Mouse (Mus musculus): ENCODE measurements around the gene Duox2. TPM values are rescaled to one million over a fixed set of nuclear protein-coding genes. Genes with fewer than 3 reads are reported as not detected.
A peak's percentile ranks its signal among the peaks of the same experiment; 100 is the strongest.

Gene Duox2
- total RNA-seq, 2 experiments from 2014 or later = 0.08 to 0.16 TPM

DNA sequence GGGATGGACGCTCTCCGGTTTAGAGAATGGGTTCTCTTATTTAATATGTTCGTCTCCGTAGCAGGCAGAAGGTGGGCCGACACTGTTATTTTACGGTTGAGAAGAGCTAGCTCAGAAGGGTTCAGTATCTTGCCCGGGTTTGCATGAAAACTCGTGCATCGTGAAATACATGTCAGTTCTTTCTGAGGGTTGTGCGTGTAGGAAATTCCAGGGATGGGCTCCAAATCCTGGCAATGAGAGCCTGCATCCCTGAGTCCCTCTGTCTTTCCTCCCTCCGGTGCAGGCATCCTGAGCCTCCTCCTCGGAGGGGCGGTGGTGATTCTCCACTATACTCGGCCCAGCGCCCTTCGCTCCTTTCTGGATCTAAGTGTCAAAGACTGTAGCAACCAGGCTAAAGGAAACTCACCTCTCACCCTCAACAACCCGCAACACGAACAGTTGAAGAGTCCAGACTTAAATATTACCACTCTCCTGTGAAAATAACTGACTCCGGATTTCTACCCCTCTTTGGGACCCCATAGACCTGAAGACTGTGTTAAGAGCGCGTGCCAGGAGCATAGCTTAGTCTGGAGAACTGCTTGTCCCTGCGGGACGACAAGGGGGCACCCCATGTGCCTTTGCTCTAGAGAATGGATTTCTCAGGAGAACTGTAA, 3.8 kb upstream of the Duox2 start:
- no peak for DNase-seq

DNA sequence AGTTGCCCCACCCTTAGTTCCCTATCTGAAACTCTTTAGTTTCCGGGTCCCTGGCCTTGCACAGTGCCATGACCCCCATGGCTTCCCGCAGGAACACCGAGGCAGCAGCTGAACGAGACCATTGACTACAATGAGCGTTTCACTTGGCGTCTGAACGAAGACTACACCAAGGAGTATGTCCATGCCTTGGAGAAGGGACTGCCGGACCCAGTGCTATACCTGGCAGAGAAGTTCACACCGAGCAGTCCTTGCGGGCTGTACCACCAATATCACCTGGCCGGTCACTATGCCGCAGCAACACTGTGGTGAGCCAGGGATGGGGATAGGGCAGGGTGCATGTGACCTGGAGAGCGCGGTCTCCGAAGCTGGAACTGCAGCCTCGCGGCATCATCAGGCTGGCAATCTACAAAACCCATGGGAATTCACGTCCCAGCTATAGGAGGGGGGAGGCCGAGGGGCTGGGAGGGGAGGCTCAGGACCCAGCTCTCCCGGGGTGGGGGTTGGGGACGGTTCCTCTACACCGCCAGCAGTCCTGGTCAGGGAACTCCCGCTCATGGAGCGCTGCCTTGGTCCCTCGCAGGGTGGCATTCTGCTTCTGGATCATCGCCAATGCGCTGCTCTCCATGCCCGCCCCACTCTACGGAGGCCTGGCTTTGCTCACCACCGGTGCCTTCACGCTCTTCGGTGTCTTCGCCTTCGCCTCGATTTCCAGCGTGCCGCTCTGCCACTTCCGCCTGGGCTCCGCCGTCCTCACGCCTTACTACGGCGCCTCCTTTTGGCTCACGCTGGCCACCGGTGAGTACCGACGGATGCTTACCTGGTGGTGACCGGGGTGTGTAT, 3.1 kb upstream of the Duox2 start:
- no peak for DNase-seq

DNA sequence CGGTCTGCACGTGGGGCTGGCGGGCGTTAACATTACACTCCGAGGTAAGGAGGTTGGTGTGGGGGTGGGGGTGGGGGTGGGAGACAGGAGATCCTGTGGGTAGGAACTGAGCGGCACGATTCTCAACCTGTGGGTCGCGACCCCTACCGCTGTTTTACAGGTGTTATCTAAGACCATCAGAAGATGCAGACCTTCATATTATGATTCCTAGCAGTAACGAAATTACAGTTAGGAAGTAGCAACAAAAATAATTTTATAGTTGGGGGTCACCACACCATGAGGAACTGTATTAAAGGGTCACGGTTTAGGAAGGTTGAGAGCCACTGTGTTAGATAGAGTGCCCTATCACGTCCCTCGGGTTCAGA, 2.4 kb upstream of the Duox2 start:
- no peak for DNase-seq

DNA sequence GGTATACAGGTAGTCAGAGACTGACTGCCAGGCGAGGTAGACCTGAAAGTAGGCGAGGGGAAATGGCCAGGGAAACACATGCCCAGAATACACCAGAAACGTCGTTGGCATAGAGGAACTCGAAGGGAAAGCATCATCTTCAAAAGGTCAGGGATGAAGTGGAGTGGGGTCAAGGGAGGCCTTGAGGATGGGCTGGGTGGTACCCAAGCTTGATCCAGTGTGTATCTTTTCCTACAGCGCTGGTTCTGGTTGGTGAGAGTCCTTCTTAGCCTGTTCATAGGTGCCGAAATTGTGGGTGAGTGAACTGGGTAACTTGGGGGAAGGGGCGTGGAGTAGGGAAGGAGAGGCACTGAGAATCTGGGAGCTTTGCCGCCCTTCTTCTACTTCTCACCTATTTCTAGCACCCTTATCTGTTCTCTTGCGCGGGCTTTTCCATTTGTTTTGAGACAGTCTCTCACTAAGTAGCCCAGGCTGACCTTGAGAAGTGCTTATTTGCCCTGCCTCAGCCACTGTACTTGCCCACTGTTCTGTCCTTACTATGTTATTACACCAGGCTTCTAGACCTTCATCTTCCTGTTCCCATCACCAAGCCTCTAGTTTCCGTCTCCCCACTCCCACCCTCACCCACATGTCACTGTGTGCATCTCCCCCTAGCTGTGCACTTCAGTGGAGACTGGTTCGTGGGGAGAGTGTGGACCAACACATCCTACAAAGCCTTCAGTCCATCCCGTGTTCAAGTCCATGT, 1.8 kb upstream of the Duox2 start:
- DNase-seq = no peak

DNA sequence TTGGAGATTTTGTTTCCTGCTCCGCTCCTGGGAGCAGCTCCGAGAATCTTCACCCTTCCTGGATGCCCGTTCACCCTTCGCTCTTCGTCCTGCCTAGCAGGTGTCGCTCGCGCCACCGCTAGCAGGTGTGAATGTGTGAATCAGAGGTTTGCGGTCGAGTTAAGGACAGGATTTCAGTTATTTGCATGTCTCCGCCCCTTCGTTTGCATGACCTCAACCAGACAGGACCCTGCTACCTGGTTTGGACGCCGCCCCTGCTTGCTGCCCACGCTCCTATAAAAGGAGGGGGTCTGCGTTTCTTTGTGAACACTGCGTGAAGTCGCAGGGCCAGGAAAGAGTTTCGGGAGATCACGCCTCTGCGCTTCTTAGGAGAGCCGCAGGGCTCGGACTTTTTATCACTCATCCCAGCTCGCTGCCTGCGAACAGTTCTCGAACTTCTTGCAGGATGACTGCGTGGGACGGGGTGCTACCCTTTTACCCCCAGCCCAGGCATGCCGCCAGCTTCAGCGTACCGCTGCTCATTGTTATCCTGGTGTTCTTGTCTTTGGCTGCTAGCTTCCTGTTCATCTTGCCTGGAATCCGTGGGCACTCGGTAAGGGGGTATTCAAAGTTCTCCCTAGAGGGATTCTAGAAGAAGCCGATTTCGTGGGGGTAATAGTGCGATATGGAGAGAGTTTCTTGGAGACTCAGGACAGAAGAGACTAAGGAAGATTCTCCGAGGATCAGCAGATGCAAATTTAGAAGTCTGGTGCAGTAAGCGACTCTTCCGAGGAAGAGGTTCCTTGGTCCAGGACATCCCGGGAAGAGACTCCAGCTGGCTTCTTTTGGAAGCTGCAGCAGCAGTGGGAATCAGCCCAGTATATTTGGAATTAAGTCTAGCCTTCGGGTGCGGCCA, 594 bp upstream of the Duox2 start, which contains the start of gene Duoxa2:
Gene Duoxa2 (plus strand): TSS at position 305 of the 895 bp plus-strand sequence.
- DNase-seq = no peak

DNA sequence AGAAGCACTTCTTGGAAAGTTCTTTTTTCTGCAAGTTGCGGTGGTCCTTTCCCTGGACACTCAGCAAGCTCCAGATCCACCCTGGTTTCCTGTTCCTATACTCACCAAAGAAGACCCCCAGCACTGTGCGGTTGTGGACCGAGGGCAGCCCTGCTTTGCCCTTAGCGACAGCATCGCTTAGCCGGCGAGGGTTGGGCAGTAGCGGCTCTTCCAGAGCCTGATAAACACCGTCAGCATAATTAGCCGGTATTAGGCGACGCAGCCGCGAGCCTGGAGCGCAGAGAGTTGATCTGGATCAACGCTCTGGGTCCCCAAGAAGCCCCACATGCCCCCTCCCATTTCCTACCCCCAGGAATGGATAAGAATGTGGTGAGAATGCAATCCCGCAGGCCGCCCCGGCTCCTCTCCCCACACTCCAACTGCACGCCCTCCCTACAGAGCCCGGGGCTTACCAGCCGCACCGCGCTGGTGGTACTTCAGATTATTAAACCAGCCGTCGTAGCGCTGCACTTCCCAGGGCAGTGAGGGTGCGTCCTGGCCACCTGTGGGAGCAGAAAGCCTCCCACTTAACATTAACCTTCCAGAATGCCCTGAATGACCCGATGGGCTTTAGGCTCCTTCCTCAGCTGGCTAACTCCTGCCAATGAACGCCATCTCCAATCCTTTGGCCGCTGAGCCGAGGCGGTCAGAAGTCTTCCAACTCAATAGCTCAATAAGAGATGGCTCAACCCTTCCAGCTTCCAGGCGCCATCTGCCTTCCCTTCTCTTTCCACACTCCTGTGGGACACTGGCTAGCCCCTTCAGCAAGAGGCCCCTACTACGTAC, 766 bp downstream of the Duox2 start:
- no peak for DNase-seq

DNA sequence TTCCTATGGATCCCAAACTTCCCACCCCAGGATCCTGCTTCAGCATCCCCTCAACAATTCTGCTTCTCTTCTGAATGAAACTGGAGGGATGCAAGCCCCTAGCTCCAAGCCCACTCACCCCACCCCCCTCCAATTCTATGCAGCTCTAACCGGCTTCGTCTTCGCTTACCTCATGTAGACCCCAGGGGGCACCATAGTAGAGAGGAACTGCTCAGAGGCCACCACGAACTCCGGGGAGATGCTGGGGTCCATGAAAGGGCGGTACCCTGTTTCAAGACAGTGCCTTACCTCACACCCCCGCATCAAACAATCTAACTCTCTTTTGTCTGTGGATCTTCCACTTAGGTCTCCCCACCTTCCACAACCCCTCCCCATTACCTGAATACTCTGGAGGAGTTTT, 3.3 kb downstream of the Duox2 start:
- no peak for DNase-seq

DNA sequence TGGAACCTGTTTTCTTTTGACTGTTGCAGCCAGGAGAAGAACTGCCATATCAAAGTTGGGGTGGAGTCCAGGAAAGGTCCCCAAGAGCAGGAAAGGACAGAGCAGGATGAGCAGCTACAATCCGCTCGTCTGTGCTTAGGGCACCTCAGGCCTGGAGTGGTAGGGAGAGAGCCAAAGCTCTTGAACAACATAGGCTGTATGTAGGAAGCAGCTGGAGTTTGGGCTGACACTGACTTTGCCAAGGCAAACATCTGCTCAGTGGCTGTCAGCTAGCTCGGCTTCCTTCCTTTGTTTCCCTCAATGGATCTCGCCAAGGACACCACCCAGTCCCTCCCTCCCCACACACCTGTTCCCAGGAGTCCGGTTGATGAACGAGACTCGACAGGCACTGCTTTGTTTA, 12.1 kb downstream of the Duox2 start:
- no peak for DNase-seq

DNA sequence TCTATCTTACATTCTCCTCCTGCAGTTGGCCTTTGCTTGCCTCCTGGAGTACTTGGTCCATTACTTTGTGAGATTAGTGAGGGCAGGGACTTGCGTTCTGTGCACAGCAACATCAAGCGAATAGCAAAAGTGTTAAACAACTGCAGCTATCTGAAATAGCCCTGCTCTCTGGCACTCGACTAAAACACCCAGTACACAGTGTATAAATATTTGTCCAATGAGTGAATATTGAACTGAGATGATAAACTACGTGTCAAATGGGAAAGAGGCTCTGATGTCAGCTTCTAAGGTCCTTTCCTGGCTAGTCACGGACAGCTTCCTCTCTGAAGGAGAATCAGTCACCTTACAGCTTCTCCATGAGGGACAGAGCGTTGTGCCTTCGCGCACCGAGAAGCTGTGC, 14.2 kb downstream of the Duox2 start:
- no peak for DNase-seq

DNA sequence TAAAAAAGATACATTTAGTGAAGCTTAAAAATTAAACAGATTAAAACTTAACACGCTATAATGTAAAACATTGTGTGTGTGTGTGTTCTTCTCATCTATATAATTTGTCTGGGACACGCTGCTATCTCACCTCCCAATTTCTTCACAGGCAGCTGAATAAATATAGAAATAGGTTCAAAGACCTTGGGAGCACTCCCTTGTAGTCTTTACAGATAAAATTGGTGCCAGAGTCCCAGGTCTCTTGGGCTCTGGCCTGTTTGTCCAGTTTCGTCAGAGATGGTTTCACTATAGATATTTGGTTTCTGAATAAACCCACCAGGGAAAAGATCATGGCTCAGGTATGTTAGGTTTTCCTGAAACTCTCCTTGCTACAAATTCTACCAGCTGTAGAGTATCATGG, 19.5 kb downstream of the Duox2 start:
- no peak for DNase-seq

DNA sequence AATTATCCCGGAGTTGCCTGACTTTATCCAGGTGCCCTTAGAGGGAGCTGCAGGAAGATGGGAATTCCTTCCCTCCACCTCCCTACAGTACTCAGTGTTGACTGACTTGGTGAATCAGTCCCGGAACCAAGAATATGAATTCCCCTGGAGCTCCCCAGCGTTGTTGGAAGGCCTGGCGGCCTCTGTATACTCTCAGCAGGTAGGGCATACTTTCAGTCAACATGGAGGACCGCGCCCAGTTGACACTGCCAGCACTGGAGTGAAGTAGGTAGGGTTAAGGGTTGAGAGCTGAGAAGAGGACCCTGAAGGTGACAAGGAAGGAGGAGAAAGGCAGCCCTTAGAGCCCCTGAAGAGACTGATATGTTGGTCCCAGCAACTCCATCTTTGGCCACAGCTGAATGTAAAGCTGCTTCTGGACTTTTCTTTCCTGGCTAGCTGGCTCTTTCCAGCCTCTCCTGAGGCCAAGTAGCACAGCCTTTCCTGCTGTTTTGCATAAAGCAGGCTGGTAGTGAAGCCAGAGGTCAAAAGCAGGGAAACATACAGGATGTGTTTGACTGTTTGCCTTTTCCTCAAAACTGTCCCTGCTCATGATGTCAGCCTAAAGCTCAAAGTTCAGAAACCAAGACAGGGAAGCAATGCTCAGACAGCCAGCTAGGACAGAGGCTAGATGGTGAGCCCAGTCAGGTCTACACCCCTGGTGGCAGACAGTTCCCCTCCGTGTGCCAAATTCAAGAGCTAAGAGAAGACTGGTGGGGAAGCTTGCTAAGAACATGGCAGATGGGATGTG, 31.6 kb downstream of the Duox2 start:
- DNase-seq = no peak

DNA sequence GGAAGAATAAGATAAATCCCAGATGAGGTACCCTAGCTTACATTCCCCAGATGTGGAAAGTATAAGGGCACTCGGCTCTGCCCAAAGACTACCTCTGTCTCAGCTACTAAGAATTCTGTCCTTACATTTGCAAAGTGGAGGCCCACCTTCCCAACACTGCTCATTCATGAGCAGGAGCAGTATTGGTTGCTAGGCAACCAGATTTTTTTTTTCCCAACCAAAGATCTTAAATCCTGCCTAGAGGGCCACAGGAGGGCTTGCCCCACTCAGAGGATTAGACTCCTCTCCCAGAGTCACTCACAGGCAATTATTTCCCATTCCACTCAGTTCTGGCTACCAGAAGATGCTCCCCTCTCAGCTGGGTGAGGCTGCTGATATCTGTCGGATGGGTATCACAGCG, 33.6 kb downstream of the Duox2 start:
- DNase-seq = no peak

DNA sequence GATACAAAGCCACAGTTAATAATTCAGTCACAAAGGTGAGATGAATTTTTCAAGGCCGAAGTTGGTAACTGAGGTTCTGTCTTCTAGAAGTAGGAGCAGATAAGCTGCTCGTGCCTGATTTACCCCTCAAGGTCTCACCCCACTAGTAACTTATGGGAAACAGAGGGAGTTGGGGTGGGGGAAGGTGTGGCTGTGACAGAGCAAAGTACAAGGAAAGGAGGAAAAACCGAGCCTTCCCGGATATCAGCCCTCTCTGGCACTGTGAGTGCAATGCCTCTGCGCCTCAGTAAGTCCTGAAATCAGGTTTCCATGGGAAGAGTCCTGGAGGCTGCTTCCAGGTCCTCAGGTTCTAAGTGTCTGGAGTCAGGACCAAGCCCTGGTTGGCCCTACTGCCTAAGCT, 37.5 kb downstream of the Duox2 start:
- no peak for DNase-seq

DNA sequence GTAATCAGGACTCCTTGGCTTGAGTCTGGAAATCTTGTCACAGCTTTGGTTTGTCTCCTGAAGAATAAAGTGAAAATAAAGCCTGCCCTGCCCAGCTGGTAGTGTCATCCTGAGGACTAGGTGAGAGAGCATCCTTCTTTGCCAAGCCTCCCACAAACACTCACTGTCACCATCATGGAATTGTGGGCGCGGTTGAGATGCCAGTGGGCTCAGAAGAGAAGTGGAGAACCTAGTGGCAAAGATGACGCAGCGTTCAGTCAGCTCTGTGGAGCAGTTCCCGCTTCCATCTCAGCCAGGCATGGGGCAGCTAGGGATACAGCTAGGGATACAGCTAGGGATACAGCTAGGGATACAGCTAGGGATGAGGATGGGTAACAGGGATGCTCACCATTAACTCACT, 42.3 kb downstream of the Duox2 start:
- DNase-seq = no peak

DNA sequence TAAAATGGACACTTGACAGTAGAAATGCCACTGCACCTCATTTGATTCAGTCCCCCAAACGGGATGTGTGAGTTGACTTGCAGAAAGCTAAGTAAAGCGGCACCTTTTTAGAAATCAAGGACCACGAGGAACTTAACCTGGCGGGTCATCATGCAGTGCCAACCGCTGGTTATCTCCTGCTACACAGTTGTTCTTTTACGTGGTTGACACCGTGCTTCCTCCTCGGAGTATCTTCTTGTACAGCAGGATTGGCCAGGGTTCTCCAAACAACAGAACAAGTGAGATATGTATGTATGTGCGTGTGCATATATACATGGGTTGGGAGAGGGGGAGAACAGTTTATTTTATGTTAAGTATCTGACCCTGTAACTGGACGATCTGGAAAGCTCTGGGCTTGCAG, 50.5 kb downstream of the Duox2 start:
- no peak for DNase-seq

DNA sequence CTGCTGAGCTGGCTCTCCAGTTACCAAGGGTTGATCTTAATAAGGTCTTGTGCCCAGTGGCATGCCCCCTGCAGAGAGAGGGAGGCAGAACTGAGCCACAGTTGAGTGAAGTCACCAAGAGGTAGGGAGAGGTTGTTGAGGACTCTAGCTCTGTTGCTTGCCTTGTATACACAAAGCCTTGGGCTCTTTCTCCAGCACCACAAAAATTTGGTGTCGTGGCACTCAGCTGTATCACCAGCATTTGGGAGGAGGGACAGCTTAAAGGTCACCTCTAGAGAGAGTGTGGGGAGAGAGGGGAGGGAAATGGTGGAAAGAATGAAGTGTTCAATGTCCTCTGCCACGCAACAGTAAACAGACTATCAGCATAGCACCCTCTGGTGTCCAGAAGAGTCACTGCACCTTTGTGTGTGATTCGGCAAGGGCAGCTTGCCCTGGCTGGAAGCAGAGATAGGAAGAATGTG, 54.5 kb downstream of the Duox2 start:
- DNase-seq = peak; percentile 46

DNA sequence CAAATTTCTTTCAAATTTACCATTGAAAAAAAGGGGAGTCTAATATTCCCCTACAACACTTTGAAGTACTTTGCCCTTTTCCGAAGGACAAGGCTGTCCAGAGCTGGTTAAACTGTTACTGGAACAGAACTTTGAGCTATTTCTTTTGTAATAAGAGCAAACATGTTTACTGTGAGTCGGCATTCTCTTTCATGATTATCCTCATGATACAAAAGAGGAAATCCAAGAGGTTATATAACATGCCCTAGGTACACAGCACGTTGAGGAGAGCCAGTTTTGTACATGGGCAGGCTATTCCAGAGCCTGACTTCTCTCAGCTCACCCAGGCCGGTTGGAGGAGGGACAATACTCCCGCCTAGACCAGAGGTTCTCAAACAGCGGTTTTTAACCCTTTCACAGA, 56.3 kb downstream of the Duox2 start:
- no peak for DNase-seq

DNA sequence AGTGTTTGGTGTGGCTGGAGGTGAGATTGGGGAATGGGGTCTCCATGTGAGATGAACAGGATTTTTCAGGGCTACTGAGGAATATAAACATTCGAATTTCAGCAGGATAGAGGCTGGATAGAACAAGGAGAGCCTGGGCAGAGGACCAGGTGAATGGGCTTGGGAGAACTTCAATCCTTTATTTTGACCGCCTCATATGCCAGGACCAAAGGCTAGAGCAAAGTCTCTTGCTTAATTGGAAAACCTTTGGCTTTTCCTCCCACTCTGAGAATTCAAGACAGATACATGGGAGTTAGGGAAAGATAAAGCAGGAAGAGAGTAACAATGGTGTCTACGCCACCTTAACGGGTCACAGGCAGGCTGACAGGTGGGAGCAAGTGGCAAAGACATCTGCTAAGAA, 57.0 kb downstream of the Duox2 start:
- DNase-seq = no peak

DNA sequence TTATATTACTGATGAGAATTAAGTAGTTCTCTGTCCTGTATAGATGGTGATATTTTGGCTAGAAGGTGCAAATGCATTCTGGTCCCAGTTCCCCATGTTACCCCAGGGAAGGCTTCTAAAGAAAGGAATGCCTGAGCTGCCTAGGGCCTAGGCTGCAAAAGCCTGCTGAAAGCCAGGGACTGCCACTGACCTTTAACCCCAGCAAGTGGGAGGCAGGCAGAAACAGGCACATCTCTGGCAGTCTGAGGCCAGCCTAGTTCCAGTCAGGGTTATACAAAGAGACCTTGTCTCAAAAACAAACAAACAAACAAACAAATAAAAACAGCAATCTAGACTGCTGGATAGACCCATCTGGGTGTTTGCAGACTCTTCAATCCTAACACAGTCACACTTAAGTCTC, 57.5 kb downstream of the Duox2 start:
- DNase-seq = no peak

DNA sequence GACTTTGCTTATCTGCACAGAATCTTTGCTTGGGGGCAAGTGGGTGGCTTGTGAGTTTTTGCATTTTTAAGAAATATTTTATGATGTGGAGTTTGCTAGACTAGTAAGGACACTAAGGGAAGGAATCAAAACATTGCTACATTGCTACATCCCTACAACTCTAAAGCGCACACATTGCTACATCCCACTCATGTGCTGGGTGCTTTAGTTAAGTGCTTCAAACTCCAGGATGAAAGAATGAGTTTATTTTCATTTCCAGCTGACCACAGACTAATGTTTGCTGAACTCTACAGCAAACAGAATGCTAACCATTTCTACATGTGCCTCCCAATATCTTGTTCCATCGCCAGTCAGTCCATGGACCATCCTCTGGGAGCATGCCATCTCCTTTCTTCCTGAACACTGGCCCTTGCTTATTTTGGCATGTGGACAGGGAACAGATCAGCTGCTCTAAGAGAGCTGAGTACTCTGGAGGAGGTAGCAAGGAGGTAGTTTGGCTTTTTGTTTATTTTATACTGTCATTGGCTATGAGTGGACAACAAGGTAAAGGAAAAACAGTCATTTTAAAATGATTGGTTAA, 60.3 kb downstream of the Duox2 start:
- DNase-seq = no peak

Data from gastrocnemius, postnatal 25 days (tissue).